Mouse (Mus musculus) embryonic fibroblast, embryonic 13.5 days (primary cell): ENCODE data around the gene Actl11.

Experiments
- CTCF ChIP-seq: IDR thresholded peaks from 2 replicates; pipeline ENCODE4 v1.5.1; 2011; ENCODE audit warnings: mild to moderate bottlenecking, control low read depth, low read length, moderate library complexity, borderline replicate concordance; ENCODE audit not compliant: insufficient read depth
- POLR2A ChIP-seq: IDR thresholded peaks from 2 replicates; pipeline ENCODE4 v1.6.1; 2011; ENCODE audit warnings: low read depth, mild to moderate bottlenecking, control low read depth, low read length, moderate library complexity

DNA sequence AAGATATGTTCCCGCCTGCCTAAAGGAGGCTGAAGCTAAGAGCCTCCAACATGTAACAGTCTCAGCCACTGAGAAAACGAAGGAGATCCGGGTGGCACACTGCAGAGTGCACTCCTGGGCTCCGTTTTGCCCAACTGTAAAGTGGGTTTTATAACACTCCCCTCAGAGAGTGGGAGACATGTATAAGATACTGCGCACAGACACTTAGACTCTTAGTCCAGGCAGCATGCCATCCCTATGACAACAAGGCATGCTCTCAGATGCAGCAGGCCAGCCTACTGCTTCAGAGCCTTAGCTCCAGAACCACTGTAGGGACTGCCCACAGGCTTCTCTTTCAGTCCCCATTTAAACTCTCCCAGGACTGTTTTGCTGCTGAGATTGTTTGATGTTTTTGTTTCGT, 9.4 kb upstream of the Actl11 start:
- TF ChIP-seq CTCF (no peak), POLR2A (no peak)
